Mouse (Mus musculus) kidney, postnatal 14 days (tissue): Measurements from ENCODE around the gene Camta1.

Experiments
- DNase-seq: peaks from one replicate; pipeline ENCODE4 v3.0.0; 2022; ENCODE audit warnings: mixed read lengths

The Camta1 gene

GRCm38 (mm10) chr4:151360976-151361673, 500.6 kb downstream of the Camta1 start:
- no peak for DNase-seq

DNA sequence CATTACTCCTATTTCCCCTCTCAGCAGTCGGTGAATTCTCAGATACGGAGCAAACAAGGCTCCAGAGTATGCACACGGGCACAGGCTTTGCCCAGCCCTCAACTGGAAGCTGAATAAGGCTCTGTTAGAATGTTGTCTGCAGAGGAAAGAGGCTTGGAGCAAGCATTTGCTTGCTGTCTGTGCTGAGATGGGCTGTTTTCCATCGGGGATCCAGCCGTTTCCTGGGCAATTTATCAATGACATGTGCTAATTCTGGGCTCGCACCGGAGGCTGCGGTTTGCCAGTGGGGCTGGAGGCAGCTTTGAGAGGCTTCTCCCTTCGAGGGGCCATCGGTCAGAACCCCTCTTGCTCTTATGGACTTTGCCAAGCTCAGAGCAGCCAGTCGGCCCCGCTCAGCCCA, 506.2 kb downstream of the Camta1 start:
- peak; percentile 25 for DNase-seq

- no peak for DNase-seq
Measured at GRCm38 (mm10) chr4:151352791-151353190, 508.9 kb downstream of the Camta1 start.

DNA sequence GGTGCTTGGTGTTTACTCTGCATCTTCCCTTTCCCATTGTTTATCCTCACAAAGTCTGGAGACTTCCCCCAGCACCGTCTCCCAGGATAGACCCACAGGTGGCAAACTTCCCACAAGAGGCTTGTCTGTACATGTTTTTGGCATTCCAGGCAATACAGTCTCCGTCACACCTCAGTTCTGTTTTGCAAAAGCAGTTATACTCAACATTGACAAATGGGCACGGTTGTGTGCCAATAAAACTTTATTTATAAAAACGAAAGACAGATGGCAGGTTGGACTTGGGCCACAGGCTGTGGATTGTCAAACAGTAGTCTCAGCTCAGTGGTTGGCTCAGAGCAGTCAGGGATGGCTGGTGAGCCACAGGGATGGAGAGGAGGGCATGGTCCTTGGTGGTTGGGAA, 509.4 kb downstream of the Camta1 start:
- no peak for DNase-seq

DNA sequence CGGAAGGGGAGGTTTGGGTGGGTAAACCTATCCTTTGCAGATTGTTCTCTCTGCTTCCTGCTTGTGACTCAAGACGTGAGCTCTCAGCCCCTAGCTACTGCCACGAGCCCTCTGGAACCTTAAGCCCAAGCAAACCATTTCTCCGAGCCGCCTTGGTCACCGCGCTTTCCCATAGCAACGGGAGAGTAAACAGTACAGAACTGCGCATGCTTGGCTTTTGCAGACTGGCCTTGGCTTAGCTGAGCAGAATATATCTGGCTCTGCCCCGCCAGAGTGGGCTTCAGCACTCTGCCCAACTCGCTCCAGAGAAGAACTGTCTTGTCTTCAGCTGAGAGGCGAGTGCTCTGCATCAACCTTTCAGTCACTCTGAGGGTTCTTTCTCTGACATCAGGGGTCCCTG, 509.9 kb downstream of the Camta1 start:
- DNase-seq = no peak

DNA sequence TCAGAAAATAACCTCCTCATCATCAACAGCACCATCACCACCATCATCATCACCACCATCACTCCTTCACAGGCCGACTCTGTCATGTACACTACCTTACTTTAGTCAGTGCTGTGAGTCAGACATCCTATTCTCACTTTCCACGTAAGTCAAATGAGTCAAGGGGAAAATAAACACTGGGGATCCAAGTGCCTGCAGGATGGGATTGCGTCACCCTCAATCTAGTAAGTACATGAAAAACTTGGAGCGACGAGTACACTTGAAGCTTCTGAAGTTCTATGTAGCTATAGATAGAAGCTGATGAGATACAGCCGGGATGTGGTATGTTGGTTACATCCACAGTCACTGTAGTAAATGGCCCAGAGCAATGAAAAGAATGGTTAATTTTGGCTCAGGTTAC, 514.1 kb downstream of the Camta1 start:
- DNase-seq = no peak

- DNase-seq = no peak
Measured at GRCm38 (mm10) chr4:151346673-151347072, 515.0 kb downstream of the Camta1 start.

- no peak for DNase-seq
Measured at GRCm38 (mm10) chr4:151344811-151345210, 516.9 kb downstream of the Camta1 start.

DNA sequence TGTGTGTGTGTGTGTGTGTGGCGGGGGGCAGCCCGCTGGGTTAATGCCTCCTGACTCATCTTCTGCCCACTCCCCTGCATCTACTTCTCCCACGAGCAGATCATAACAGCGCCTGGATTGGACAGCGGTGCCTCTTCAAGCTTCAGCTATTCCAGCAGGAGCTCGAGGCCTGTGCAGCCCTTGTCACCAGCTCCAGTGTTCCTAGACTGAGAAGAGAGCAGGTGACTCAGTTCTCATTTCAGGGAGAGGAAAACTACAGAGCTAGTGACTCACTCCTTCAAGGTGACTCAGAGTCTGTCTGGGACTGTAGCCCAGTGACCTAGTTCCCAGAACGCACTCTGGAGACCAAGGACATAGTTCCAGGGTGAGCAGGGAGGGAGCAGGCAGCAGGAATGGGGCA, 522.3 kb downstream of the Camta1 start:
- DNase-seq = peak; percentile 51

- DNase-seq = no peak
Measured at GRCm38 (mm10) chr4:151338931-151339330, 522.7 kb downstream of the Camta1 start.

DNA sequence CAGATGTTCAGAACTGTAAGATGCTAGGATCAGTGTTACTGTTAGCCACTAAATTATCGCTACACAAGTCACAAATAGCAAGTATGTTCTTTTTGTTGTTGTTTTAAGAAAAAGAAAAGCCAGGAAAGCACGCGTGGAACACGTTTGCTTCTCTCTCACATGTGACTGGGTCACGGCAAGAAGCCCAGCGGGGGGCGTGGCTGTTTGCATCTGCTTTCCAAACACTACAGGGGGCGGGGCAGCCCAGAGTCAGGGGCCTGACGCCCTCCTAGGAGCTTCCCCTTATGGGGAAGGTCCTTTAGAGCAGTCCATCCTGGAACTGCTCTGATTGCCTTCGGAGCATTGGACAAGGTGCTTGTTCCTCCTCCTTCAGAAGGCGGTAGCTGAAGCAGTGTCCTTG, 524.1 kb downstream of the Camta1 start:
- no peak for DNase-seq

GRCm38 (mm10) chr4:151336413-151336812, 525.3 kb downstream of the Camta1 start:
- no peak for DNase-seq

GRCm38 (mm10) chr4:151334951-151335742, 526.5 kb downstream of the Camta1 start:
- DNase-seq = peak; percentile 56

DNA sequence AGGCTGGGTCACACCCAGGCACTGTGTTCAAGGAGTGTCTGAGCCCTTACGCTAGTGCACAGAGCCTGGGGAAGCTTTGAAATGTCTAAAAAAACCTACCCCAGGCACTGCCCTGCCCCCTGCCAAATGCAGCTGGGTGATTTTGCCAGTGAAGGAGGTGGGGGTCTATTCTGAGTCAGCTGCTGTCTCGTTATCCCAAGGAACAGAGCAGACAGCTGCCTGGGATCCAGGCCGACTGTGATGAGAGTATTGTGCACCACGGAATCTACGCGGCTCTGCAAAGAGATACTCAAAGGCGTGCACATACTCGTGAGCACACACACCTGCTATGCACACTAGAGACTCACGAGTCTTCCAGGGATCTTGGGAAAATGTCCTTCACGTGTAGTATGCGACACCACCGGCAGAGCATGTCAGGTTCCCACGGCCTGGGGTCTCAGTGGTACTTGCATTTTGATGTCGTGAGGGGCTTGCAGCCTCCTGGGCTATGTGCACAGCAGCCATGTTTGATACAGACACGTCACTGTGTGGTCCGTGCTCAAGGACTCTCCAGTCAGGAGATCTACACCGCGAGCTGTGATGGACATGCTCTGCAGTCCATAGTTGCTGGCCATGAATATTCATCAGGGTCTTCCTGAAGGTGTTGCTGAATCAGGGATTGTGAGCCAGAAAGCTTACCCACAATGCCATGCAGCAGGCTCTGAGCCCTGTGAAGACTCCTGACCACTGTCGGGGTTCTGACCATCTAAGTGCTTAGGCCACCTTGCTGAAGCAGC, 529.4 kb downstream of the Camta1 start:
- no peak for DNase-seq

DNA sequence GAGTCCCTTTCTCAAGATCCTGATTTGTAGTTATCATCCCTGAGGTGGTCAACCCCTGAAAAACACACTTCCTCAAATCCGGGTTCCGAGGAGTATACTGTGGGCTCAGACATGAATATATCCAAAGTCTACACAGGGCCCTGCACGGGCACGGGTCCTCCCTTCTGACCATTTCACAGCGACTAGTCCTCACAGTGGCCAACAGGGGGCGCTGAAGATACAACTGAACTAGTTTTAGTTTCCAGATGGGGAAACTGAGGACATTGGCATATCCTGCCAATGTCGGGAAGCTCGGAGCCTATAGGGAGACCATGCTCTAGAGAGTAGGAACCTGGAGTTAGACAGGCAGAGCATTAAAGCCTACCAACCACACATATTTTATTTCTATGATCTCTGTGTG, 530.7 kb downstream of the Camta1 start:
- DNase-seq = no peak

- no peak for DNase-seq
Measured at GRCm38 (mm10) chr4:151328071-151328470, 533.6 kb downstream of the Camta1 start.

DNA sequence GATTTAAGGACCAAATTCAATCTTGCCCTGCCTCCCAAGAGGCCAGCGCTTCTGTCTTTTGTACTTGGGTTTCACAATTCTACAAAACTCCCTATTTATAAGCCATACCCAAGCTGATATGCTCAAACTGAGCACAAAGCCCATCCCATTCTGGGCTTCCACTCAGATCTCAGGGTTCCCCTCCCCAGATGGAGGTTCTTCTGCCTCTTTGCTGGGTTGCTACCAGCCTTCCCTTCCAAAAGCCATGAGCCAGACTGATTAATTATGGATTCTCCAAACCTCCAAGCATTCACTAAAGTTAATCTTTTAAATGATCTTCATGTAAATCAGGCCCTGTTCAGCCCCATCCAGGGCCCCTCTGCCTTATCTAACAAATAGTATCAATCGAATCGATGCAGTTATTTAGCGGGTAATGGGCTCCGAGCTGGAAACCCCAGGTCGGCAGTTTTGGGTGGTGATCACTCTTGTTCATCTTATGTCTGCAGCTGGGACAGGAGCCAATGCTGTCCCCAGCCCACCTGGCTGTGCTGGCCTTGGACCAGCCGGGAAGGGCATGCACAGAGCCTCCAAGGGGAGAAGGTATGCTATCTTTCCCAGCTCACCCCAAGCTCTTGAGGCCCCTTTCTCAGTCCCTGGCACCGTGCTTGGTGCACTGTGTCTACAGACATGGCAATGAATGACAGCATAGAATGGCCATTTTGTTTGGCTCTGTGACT, 534.5 kb downstream of the Camta1 start:
- no peak for DNase-seq

DNA sequence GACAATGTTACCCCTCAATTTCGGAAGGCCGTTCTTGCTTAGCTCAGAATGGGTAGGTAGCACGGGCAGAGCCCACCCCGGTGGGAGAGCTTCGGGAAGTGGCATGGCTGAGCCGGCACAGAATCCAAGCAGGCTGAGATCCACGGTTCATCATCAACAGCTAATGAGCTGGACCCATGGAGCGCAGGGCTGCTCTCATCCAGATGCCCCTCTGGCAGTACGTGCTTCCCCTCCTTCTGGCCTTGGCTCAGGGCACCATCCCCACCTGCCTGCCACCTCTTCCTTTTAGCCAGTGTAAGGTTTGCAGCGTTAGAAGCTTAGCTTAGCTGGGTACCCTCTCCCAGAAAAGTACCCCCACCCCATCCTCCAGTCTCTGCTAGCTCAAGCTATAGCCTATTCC, 545.2 kb downstream of the Camta1 start:
- no peak for DNase-seq

GRCm38 (mm10) chr4:151315726-151316125, 546.0 kb downstream of the Camta1 start:
- no peak for DNase-seq

DNA sequence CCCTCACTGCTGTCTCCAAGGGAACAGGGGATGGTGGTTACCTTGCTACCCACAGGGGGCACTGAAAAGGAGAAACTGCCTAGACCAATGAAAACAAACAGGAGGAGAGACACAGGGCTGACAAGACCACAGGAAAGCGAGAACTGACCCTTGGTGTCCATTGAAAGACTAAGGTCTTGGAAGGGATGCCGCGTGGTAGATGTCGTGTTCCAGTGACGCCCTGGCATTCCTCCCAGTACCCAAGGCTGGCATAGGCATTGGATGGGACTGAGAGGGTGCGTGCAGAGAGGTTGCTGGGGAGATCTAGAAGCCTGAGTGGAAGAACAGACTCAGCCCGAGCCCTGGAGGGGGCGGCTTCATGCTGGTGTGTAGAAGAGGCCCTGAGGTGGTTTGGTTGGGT, 550.9 kb downstream of the Camta1 start:
- DNase-seq = no peak

DNA sequence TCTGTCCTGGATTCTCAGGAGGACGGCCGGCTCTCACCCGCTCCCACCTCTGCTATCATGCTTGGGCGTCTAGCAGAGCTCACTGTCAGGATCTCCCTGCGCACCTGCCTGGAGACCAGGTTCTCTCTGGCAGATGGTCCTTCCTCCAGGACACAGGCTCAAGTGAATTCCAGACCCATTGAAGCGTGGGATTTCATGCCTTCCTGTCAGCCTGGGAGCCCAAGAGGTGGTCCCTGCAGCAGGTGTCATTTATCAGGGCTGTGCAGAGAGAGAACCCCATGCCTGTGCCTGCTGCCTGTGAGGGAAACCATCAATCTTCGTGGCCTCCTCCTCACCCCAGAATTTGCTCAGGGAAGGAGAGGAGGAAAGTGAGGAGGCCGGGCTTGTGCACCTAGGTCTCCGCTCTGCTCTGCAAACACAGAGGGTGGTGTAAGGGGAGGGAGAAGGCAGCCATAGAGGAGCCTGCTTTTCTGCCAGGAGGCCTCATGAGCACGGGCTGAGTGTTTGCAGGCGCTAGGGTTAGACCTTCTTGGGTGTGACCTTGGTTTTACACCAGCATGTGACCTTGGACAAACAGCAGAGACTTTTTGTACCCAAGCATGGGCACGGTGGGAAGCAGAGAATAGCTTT, 551.5 kb downstream of the Camta1 start:
- peak; percentile 28 for DNase-seq

- no peak for DNase-seq
Measured at GRCm38 (mm10) chr4:151306890-151307289, 554.8 kb downstream of the Camta1 start.
